Mouse (Mus musculus) MEL (cell line): ENCODE data around the gene Naa38. TPM values are rescaled to one million over a fixed set of nuclear protein-coding genes. Genes with fewer than 3 reads are reported as not detected.

ENCODE experiments used
- DNase-seq: peaks from one replicate; pipeline ENCODE4 v3.0.0; 2011; ENCODE audit warnings: low read depth, low spot score
- H3K27ac ChIP-seq: 2 replicates; pipeline ENCODE4 v1.5.1; 2012; ENCODE audit warnings: low read depth, mild to moderate bottlenecking, control low read depth, low read length, moderate library complexity; ENCODE audit not compliant: control insufficient read depth
- H3K27me3 ChIP-seq, 2 experiments: fragments of 150-350 bp in 1 of 2; sonication (generic) in 1 of 2; 2 replicates each; pipeline ENCODE4 v1.6.1; 2012; ENCODE audit warnings: low read length in 2 of 2, mild to moderate bottlenecking in 2 of 2, improper control_type of control experiment in 1 of 2, moderate library complexity in 1 of 2; ENCODE audit not compliant: insufficient read depth in 2 of 2, control insufficient read depth in 1 of 2
- H3K36me3 ChIP-seq, 2 experiments: 2 replicates each; pipeline ENCODE4 v1.6.1; 2012 to 2014; ENCODE audit warnings: low read length in 2 of 2, improper control_type of control experiment in 1 of 2, inconsistent platforms in 1 of 2, mild to moderate bottlenecking in 1 of 2; ENCODE audit not compliant: insufficient read depth in 2 of 2, control insufficient read depth in 1 of 2
- H3K4me1 ChIP-seq, 2 experiments: fragments of 150-350 bp in 1 of 2; sonication (generic) in 1 of 2; 2 replicates each; pipeline ENCODE4 v1.6.1; 2012; ENCODE audit warnings: low read length in 2 of 2, improper control_type of control experiment in 1 of 2, mild to moderate bottlenecking in 1 of 2; ENCODE audit not compliant: insufficient read depth in 2 of 2, control insufficient read depth in 1 of 2
- H3K4me3 ChIP-seq, 2 experiments: fragments of 150-350 bp in 1 of 2; sonication (generic) in 1 of 2; 2 replicates each; pipeline ENCODE4 v1.5.1; 2012; ENCODE audit warnings: low read depth in 2 of 2, low read length in 2 of 2, mild to moderate bottlenecking in 2 of 2, moderate library complexity in 2 of 2, control low read depth in 1 of 2, improper control_type of control experiment in 1 of 2; ENCODE audit not compliant: control insufficient read depth in 1 of 2, insufficient read depth in 1 of 2
- H3K79me2 ChIP-seq: 2 replicates; pipeline ENCODE4 v1.6.1; 2012; ENCODE audit warnings: mild to moderate bottlenecking, low read length, moderate library complexity; ENCODE audit not compliant: control insufficient read depth, poor library complexity, insufficient read depth
- H3K9ac ChIP-seq: 2 replicates; pipeline ENCODE4 v1.6.1; 2012; ENCODE audit warnings: low read depth, mild to moderate bottlenecking, control low read depth, low read length, moderate library complexity; ENCODE audit not compliant: control insufficient read depth, poor library complexity, severe bottlenecking
- H3K9me3 ChIP-seq: fragments of 150-350 bp; sonication (generic); replicated peaks from 2 replicates; pipeline ENCODE4 v1.6.1; 2012; ENCODE audit warnings: mild to moderate bottlenecking, low read length, improper control_type of control experiment, moderate library complexity; ENCODE audit not compliant: insufficient read depth
- BHLHE40 ChIP-seq: IDR thresholded peaks from 2 replicates; pipeline ENCODE4 v1.6.1; 2012; ENCODE audit warnings: low read depth, mild to moderate bottlenecking, inconsistent platforms, low read length, improper control_type of control experiment, borderline replicate concordance
- CHD1 ChIP-seq: IDR thresholded peaks from 2 replicates; pipeline ENCODE4 v1.6.1; 2012; ENCODE audit warnings: low read depth, mild to moderate bottlenecking, inconsistent platforms, low read length, improper control_type of control experiment
- CHD2 ChIP-seq: IDR thresholded peaks from 2 replicates; pipeline ENCODE4 v1.6.1; 2011; ENCODE audit warnings: low read length, improper control_type of control experiment
- CTCF ChIP-seq, 3 experiments: IDR thresholded peaks in 2 of 3; conservative IDR thresholded peaks in 1 of 3; 2 replicates each; pipeline ENCODE4 v1.5.1; 2011 to 2012; ENCODE audit warnings: low read length in 3 of 3, low read depth in 2 of 3, mild to moderate bottlenecking in 2 of 3, improper control_type of control experiment in 1 of 3, inconsistent platforms in 1 of 3, mixed read lengths in 1 of 3, moderate library complexity in 1 of 3; ENCODE audit not compliant: control insufficient read depth in 1 of 3, insufficient read depth in 1 of 3, poor library complexity in 1 of 3, severe bottlenecking in 1 of 3
- E2F4 ChIP-seq: IDR thresholded peaks from 2 replicates; pipeline ENCODE4 v1.6.1; 2011; ENCODE audit warnings: low read depth, low read length, improper control_type of control experiment, borderline replicate concordance
- ELF1 ChIP-seq: IDR thresholded peaks from 2 replicates; pipeline ENCODE4 v1.6.1; 2014; ENCODE audit warnings: low read depth, mild to moderate bottlenecking, inconsistent platforms, low read length, improper control_type of control experiment, moderate library complexity
- EP300 ChIP-seq, 2 experiments: IDR thresholded peaks; 2 replicates each; pipeline ENCODE4 v1.6.1; 2011; ENCODE audit warnings: improper control_type of control experiment in 2 of 2, low read length in 2 of 2, low read depth in 1 of 2, mild to moderate bottlenecking in 1 of 2
- ETS1 ChIP-seq: IDR thresholded peaks from 2 replicates; pipeline ENCODE4 v1.6.1; 2012; ENCODE audit warnings: low read depth, mild to moderate bottlenecking, inconsistent platforms, low read length, improper control_type of control experiment, moderate library complexity
- GABPA ChIP-seq: IDR thresholded peaks from 2 replicates; pipeline ENCODE4 v1.6.1; 2012; ENCODE audit warnings: low read depth, mild to moderate bottlenecking, inconsistent platforms, low read length, improper control_type of control experiment, moderate library complexity
- GATA1 ChIP-seq: IDR thresholded peaks from 2 replicates; pipeline ENCODE4 v1.6.1; 2011; ENCODE audit warnings: low read depth, low read length, improper control_type of control experiment
- JUND ChIP-seq: IDR thresholded peaks from 2 replicates; pipeline ENCODE4 v1.6.1; 2011; ENCODE audit warnings: low read depth, mild to moderate bottlenecking, improper control_type of control experiment, low read length
- KAT2A ChIP-seq: conservative IDR thresholded peaks from 2 replicates; pipeline ENCODE4 v1.6.1; 2012; ENCODE audit warnings: low read depth, low read length, improper control_type of control experiment, inconsistent platforms
- MAFK ChIP-seq: IDR thresholded peaks from 2 replicates; pipeline ENCODE4 v1.6.1; 2011; ENCODE audit warnings: low read depth, mild to moderate bottlenecking, low read length, improper control_type of control experiment, borderline replicate concordance
- MAX ChIP-seq: IDR thresholded peaks from 2 replicates; pipeline ENCODE4 v1.6.1; 2011; ENCODE audit warnings: low read length, improper control_type of control experiment
- MAZ ChIP-seq: IDR thresholded peaks from 2 replicates; pipeline ENCODE4 v1.6.1; 2012; ENCODE audit warnings: low read depth, mild to moderate bottlenecking, inconsistent platforms, low read length, improper control_type of control experiment
- MEF2A ChIP-seq: IDR thresholded peaks from 2 replicates; pipeline ENCODE4 v1.6.1; 2014; ENCODE audit warnings: low read depth, mild to moderate bottlenecking, inconsistent platforms, low read length, improper control_type of control experiment; ENCODE audit not compliant: poor library complexity, insufficient replicate concordance, severe bottlenecking; ENCODE audit errors: extremely low read depth
- MXI1 ChIP-seq: IDR thresholded peaks from 2 replicates; pipeline ENCODE4 v1.6.1; 2011; ENCODE audit warnings: mild to moderate bottlenecking, low read depth, low read length, improper control_type of control experiment
- MYB ChIP-seq: IDR thresholded peaks from 2 replicates; pipeline ENCODE4 v1.6.1; 2011; ENCODE audit warnings: mild to moderate bottlenecking, low read depth, low read length, improper control_type of control experiment
- MYC ChIP-seq: IDR thresholded peaks from 2 replicates; pipeline ENCODE4 v1.6.1; 2011; ENCODE audit warnings: low read depth, mild to moderate bottlenecking, low read length, improper control_type of control experiment, moderate library complexity
- NELFE ChIP-seq: IDR thresholded peaks from 2 replicates; pipeline ENCODE4 v1.6.1; 2011; ENCODE audit warnings: low read depth, low read length, improper control_type of control experiment
- NRF1 ChIP-seq: IDR thresholded peaks from 2 replicates; pipeline ENCODE4 v1.6.1; 2014; ENCODE audit warnings: low read depth, mild to moderate bottlenecking, inconsistent platforms, low read length, improper control_type of control experiment, moderate library complexity; ENCODE audit not compliant: poor library complexity, insufficient read depth, severe bottlenecking
- POLR2A ChIP-seq, 2 experiments: IDR thresholded peaks; 2 replicates each; pipeline ENCODE4 v1.6.1; 2011 to 2012; ENCODE audit warnings: low read length in 2 of 2, mild to moderate bottlenecking in 2 of 2, control low read depth in 1 of 2, improper control_type of control experiment in 1 of 2, low read depth in 1 of 2, moderate library complexity in 1 of 2; ENCODE audit not compliant: control insufficient read depth in 1 of 2, insufficient read depth in 1 of 2, poor library complexity in 1 of 2
- POLR2AphosphoS2 ChIP-seq: IDR thresholded peaks from 2 replicates; pipeline ENCODE4 v1.6.1; 2011; ENCODE audit warnings: low read length, improper control_type of control experiment
- POLR2AphosphoS5 ChIP-seq: IDR thresholded peaks from 2 replicates; pipeline ENCODE4 v1.6.1; 2012; ENCODE audit warnings: low read depth, borderline replicate concordance, mild to moderate bottlenecking, inconsistent platforms, low read length, moderate library complexity, mixed read lengths
- RCOR1 ChIP-seq: IDR thresholded peaks from 2 replicates; pipeline ENCODE4 v1.6.1; 2012; ENCODE audit warnings: low read depth, mild to moderate bottlenecking, inconsistent platforms, low read length, improper control_type of control experiment
- SIN3A ChIP-seq: IDR thresholded peaks from 2 replicates; pipeline ENCODE4 v1.6.1; 2012; ENCODE audit warnings: low read length, improper control_type of control experiment, inconsistent platforms
- SMC3 ChIP-seq: IDR thresholded peaks from 2 replicates; pipeline ENCODE4 v1.6.1; 2011; ENCODE audit warnings: low read depth, low read length, improper control_type of control experiment
- TAL1 ChIP-seq: IDR thresholded peaks from 2 replicates; pipeline ENCODE4 v1.6.1; 2012; ENCODE audit warnings: mild to moderate bottlenecking, inconsistent platforms, low read length, moderate library complexity, mixed read lengths
- TBP ChIP-seq: IDR thresholded peaks from 2 replicates; pipeline ENCODE4 v1.8.0; 2011; ENCODE audit warnings: low read depth, low read length, improper control_type of control experiment
- TCF12 ChIP-seq: IDR thresholded peaks from 2 replicates; pipeline ENCODE4 v1.6.1; 2014; ENCODE audit warnings: low read depth, mild to moderate bottlenecking, inconsistent platforms, low read length, improper control_type of control experiment, moderate library complexity
- UBTF ChIP-seq: IDR thresholded peaks from 2 replicates; pipeline ENCODE4 v1.6.1; 2012; ENCODE audit warnings: low read depth, mild to moderate bottlenecking, inconsistent platforms, low read length, improper control_type of control experiment, moderate library complexity, borderline replicate concordance; ENCODE audit not compliant: insufficient read depth
- USF2 ChIP-seq, 2 experiments: IDR thresholded peaks; 2 replicates each; pipeline ENCODE4 v1.6.1; 2011 to 2012; ENCODE audit warnings: improper control_type of control experiment in 2 of 2, low read length in 2 of 2, borderline replicate concordance in 1 of 2, inconsistent platforms in 1 of 2, low read depth in 1 of 2, mild to moderate bottlenecking in 1 of 2; ENCODE audit not compliant: insufficient read depth in 1 of 2
- ZC3H11A ChIP-seq: IDR thresholded peaks from 2 replicates; pipeline ENCODE4 v1.6.1; 2012; ENCODE audit warnings: low read depth, mild to moderate bottlenecking, inconsistent platforms, low read length, improper control_type of control experiment
- ZKSCAN1 ChIP-seq: IDR thresholded peaks from 2 replicates; pipeline ENCODE4 v1.6.1; 2012; ENCODE audit warnings: low read depth, mild to moderate bottlenecking, inconsistent platforms, low read length, improper control_type of control experiment, moderate library complexity
- ZMIZ1 ChIP-seq: IDR thresholded peaks from 2 replicates; pipeline ENCODE4 v1.6.1; 2012; ENCODE audit warnings: low read depth, mild to moderate bottlenecking, inconsistent platforms, low read length, improper control_type of control experiment, moderate library complexity
- ZNF384 ChIP-seq: IDR thresholded peaks from 2 replicates; pipeline ENCODE4 v1.6.1; 2012; ENCODE audit warnings: low read depth, mild to moderate bottlenecking, inconsistent platforms, low read length, improper control_type of control experiment
- polyA plus RNA-seq, 2 experiments: library from polyadenylated mRNA; stranded (reverse) in 1 of 2; unstranded in 1 of 2; fragments of >175 nt in 1 of 2; fragments of >200 nt in 1 of 2; gene quantifications; 2 replicates each; pipeline versions ENCODE4 v1.2.1 to v1.2.4; 2012; ENCODE audit warnings: low replicate concordance in 2 of 2, low read depth in 1 of 2; ENCODE audit not compliant: insufficient read length in 2 of 2, insufficient read depth in 1 of 2, missing spikeins in 1 of 2
- total RNA-seq: library from RNA; depleted of rRNA; stranded (reverse); fragments of 300-350 nt; gene quantifications from 2 replicates; pipeline ENCODE4 v1.2.3, GENCODE M21; 2012

Naa38 gene
- total and polyA plus RNA-seq, 3 experiments = 173 to 190 TPM; not detected in 1

- peaks cover 0 to 6% of the 10 kb centered on the region in 2 experiments; a peak in 1 of 4 replicates for H3K4me1 ChIP-seq
- H3K27me3 ChIP-seq = peaks cover 0 to 9% of the 10 kb centered on the region in 2 experiments; a peak in 3 of 4 replicates
- no peak overlapping the region for H3K27ac ChIP-seq
- no peaks in the 10 kb centered on the region for H3K79me2 ChIP-seq
- H3K9me3 ChIP-seq = no peaks in the 10 kb centered on the region
- H3K9ac ChIP-seq = no peak overlapping the region
- DNase-seq = peak; percentile 86
- no peaks in the 10 kb centered on the region; a peak in 1 of 4 replicates for H3K36me3 ChIP-seq
- no peak overlapping the region for H3K4me3 ChIP-seq
- no peak for TF ChIP-seq TAL1
- peak; percentile 95 for TF ChIP-seq ZC3H11A
- TF ChIP-seq ZKSCAN1 = no peak
- peak; percentile 82 for TF ChIP-seq SIN3A
- no peak for TF ChIP-seq CHD2
- TF ChIP-seq MYB = no peak
- no peak for TF ChIP-seq NRF1
- no peak for TF ChIP-seq E2F4
- no peak for TF ChIP-seq JUND
- peak; percentile 93 for TF ChIP-seq TBP
- no peak for TF ChIP-seq MXI1
- TF ChIP-seq ELF1 = no peak
- TF ChIP-seq MEF2A = no peak
- TF ChIP-seq KAT2A = no peak
- TF ChIP-seq MAZ = peak; percentile 73; the same call in 1 of the 2 replicates
- TF ChIP-seq MYC = 0 out of 2 replicates have a peak, but pooled peaks have one; percentile 29
- TF ChIP-seq MAFK = no peak
- TF ChIP-seq SMC3 = peak; percentile 98
- no peak for TF ChIP-seq TCF12
- no peak for TF ChIP-seq EP300 (IDR thresholded peaks at IDR 0.05; ENCODE audit: low read depth in 1 of 2, low read length in 2 of 2)
- TF ChIP-seq ZNF384 = peak; percentile 72
- TF ChIP-seq USF2 (IDR thresholded peaks at IDR 0.05; ENCODE audit: borderline replicate concordance in 1 of 2, insufficient read depth in 1 of 2, low read depth in 1 of 2, low read length in 2 of 2) = no peak
- TF ChIP-seq RCOR1 = no peak
- no peak for TF ChIP-seq POLR2AphosphoS5
- TF ChIP-seq MAX = no peak
- TF ChIP-seq CHD1 = no peak
- no peak for TF ChIP-seq POLR2A (IDR thresholded peaks at IDR 0.05; ENCODE audit: control insufficient read depth in 1 of 2, insufficient read depth in 1 of 2, low read depth in 1 of 2, low read length in 2 of 2, poor library complexity in 1 of 2)
- no peak for TF ChIP-seq GATA1
- no peak for TF ChIP-seq UBTF
- TF ChIP-seq CTCF (IDR thresholded peaks at IDR 0.05 in 2 of 3, conservative IDR thresholded peaks at IDR 0.05 in 1 of 3; ENCODE audit: control insufficient read depth in 1 of 3, insufficient read depth in 1 of 3, low read depth in 2 of 3, low read length in 3 of 3, poor library complexity in 1 of 3, severe bottlenecking in 1 of 3) = peak; percentile 65 to 96 (median 71)
- TF ChIP-seq ZMIZ1 = no peak
- TF ChIP-seq NELFE = no peak
- no peak for TF ChIP-seq BHLHE40
- no peak for TF ChIP-seq GABPA
- TF ChIP-seq POLR2AphosphoS2 = no peak
- TF ChIP-seq ETS1 = no peak
Measured at GRCm38 (mm10) chr11:69431829-69432639, 36.7 kb downstream of the Naa38 start.
